Mouse (Mus musculus): ENCODE results near the gene Cacnb3. TPM values are rescaled to one million over a fixed set of nuclear protein-coding genes. Genes with fewer than 3 reads are reported as not detected.
A peak's percentile ranks its signal among the peaks of the same experiment; 100 is the strongest.

Cacnb3 gene
- polyA plus RNA-seq, 1 experiment from 2014 or later: 48.2 TPM

DNA sequence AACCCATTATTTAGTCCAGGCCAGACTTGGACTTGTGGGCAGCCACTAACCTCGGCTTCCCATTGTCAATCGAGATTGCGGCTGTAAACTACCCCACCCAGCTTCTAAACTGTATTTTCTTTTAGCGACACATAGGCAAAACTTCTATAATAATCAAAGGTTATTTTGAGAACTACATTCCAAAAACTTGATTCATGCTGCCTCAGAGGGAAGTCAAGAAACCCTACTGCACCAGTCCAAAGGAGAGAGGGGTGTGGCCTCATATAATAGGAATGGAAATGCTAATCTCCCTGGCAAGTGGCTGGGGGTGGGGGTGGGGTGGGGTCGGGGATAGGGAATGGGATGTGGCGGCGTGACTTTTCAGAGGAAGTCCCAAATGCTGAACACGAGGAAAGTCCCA, 4.6 kb upstream of the Cacnb3 start:
- no peaks in the 10 kb centered on the region for H3K9me3 ChIP-seq (replicated peaks)
- no peak overlapping the region for H3K9ac ChIP-seq
- no peak overlapping the region for H3K4me2 ChIP-seq (replicated peaks)
- WGBS: 16% methylated on average over 8 of the region's 8 CpGs
- no peak overlapping the region for H3K27ac ChIP-seq (replicated peaks)
- peak; percentile 44; the same call in 1 of the 2 replicates for ATAC-seq (ENCODE audit: insufficient number of reproducible peaks, low FRiP score, low TSS enrichment, low read depth)
- H3K4me3 ChIP-seq (replicated peaks): no peak overlapping the region
- peaks cover 36% of the 10 kb centered on the region for H3K4me1 ChIP-seq
- H3K27me3 ChIP-seq: 0 out of 2 replicates have a peak, but pooled peaks cover 2% of the 10 kb centered on the region
- no peaks in the 10 kb centered on the region for H3K36me3 ChIP-seq

GRCm38 (mm10) chr15:98626487-98627212, 4.0 kb upstream of the Cacnb3 start:
- Histone ChIP-seq H3K9ac (no peak overlapping the region), H3K27me3 (0 out of 2 replicates have a peak, but pooled peaks cover 2% of the 10 kb centered on the region), H3K27ac (replicated peaks) (no peak overlapping the region), H3K9me3 (replicated peaks) (no peaks in the 10 kb centered on the region), H3K4me2 (replicated peaks) (no peak overlapping the region), H3K4me3 (replicated peaks) (no peak overlapping the region), H3K36me3 (no peaks in the 10 kb centered on the region), H3K4me1 (peaks cover 41% of the 10 kb centered on the region)
- no peak for ATAC-seq (ENCODE audit: insufficient number of reproducible peaks, low FRiP score, low TSS enrichment, low read depth)
- 61% methylated on average over 7 of the region's 7 CpGs for WGBS

DNA sequence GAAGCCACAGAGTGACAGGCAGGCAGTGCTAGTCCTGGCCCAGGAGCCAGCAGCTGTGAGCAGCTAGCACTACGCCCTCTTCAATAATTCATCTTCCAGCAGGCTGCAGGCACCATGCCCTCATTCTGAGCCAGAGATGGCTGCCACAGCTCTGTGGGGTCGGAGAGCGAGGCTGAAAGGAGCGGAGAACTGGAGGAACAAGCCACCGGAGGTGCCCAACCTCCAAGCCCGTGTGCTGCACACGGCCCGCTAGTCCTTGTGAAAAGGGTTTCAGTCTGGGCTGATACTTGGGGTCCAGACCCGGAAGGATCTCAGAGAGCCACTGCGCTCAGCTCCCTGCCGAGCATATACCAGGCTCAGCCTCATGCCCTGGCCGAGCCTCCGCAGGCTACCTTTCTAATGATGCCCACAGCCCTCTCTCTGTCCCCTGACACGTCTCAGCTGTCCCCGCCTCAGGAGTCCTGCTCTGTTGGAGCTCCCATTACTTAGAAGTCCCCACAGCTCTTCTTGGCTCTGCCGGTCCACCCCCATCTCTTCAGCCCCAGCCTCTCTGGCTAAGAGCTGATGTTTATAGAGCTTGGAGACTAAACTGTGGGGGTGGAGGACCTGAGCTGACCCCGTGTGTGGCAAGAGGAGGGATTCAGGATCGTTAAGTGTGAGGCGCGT, 1.9 kb upstream of the Cacnb3 start:
- Histone ChIP-seq H3K4me1 (peaks cover 56% of the 10 kb centered on the region), H3K27me3 (peaks cover 8% of the 10 kb centered on the region; the same call in 1 of the 2 replicates), H3K4me3 (replicated peaks) (0 out of 2 replicates have a peak overlapping the region, but pooled peaks have one; percentile 6), H3K9me3 (replicated peaks) (no peaks in the 10 kb centered on the region), H3K9ac (no peak overlapping the region), H3K4me2 (replicated peaks) (peak overlapping the region; percentile 27), H3K36me3 (no peaks in the 10 kb centered on the region), H3K27ac (replicated peaks) (no peak overlapping the region)
- 12% methylated on average over 20 of the region's 20 CpGs for WGBS
- no peak for ATAC-seq (ENCODE audit: insufficient number of reproducible peaks, low FRiP score, low TSS enrichment, low read depth)

DNA sequence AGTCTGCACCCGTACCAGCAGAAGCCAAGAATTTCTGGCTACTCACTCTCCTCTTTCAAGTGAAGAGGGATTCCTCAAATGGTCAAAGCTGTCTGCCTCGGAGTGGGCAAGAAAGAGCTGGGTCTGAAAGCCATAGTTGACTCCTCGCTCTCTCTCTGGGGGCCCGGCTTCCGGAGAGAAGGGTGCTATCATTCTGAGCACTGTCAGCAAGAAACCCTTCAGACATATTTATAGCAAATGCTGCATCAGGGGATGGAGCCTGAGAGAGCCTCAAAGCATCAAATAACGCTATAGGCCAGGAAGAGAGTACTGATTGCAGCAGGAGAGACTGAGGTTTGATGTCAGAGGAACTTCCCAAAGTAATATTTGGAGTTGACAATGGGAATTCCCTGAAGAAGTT, 1.2 kb upstream of the Cacnb3 start:
- H3K4me2 ChIP-seq (replicated peaks): no peak overlapping the region
- peaks cover 63% of the 10 kb centered on the region for H3K4me1 ChIP-seq
- H3K9me3 ChIP-seq (replicated peaks): no peaks in the 10 kb centered on the region
- ATAC-seq (ENCODE audit: insufficient number of reproducible peaks, low FRiP score, low TSS enrichment, low read depth): no peak
- H3K27ac ChIP-seq (replicated peaks): no peak overlapping the region
- H3K27me3 ChIP-seq: peaks cover 8% of the 10 kb centered on the region; the same call in 1 of the 2 replicates
- 52% methylated on average over 6 of the region's 6 CpGs for WGBS
- H3K36me3 ChIP-seq: no peaks in the 10 kb centered on the region
- no peak overlapping the region for H3K4me3 ChIP-seq (replicated peaks)
- H3K9ac ChIP-seq: no peak overlapping the region

- Histone ChIP-seq H3K9ac (0 out of 2 replicates have a peak overlapping the region, but pooled peaks have one; percentile 15), H3K4me2 (replicated peaks) (peak overlapping the region; percentile 87), H3K27ac (replicated peaks) (peak overlapping the region; percentile 75; the same call in 1 of the 2 replicates), H3K4me3 (replicated peaks) (peak overlapping the region; percentile 75), H3K36me3 (no peaks in the 10 kb centered on the region), H3K4me1 (peaks cover 72% of the 10 kb centered on the region), H3K27me3 (peaks cover 8% of the 10 kb centered on the region; the same call in 1 of the 2 replicates), H3K9me3 (replicated peaks) (no peaks in the 10 kb centered on the region)
- WGBS: under 1% methylated on average over 18 of the region's 18 CpGs
- ATAC-seq (ENCODE audit: insufficient number of reproducible peaks, low FRiP score, low TSS enrichment, low read depth): 0 out of 2 replicates have a peak, but pooled peaks have one; percentile 7
These were observed 853 bp downstream of the Cacnb3 start for GRCm38 (mm10) chr15:98631493-98631892.

DNA sequence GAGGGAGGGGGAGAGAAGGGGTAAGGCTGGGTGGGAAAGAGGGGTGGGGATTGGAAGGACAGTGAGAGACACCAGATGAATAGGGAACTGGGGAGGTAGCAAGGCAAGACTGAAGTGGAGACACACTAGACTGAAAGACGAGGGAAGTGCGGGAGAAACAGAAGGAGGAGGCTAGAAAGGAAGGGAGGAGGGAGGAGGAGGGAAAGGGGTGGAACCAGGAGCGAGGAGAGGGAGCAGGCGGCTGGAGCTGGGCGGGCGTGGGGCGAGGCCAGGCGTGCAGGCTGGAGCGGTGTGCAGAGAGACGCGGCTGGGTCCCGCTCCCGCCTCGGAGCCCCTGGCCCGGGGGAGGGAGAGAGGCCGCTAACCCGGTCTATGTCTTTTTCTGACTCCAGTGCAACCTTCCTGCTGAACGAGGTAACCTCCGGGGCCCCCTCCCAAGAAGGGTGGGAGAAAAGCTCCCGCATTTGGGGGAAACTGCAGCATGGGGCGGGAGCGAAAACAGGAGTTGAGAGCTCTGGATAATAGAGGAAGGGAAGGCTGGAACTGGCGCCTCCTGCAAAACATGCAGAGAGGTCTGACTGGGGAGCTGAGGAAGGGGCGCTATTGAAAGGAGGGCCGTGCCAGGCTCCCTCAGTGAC, 1.6 kb downstream of the Cacnb3 start:
- ATAC-seq (ENCODE audit: insufficient number of reproducible peaks, low FRiP score, low TSS enrichment, low read depth): peak; percentile 85
- Histone ChIP-seq H3K4me2 (replicated peaks) (peak overlapping the region; percentile 87), H3K9me3 (replicated peaks) (no peaks in the 10 kb centered on the region), H3K27me3 (peaks cover 8% of the 10 kb centered on the region; the same call in 1 of the 2 replicates), H3K27ac (replicated peaks) (peak overlapping the region; percentile 75), H3K9ac (peak overlapping the region; percentile 40), H3K4me3 (replicated peaks) (peak overlapping the region; percentile 75), H3K36me3 (no peaks in the 10 kb centered on the region), H3K4me1 (peaks cover 75% of the 10 kb centered on the region)
- WGBS: under 1% methylated on average over 25 of the region's 25 CpGs

- Histone ChIP-seq H3K9me3 (replicated peaks) (no peaks in the 10 kb centered on the region), H3K4me1 (peaks cover 76% of the 10 kb centered on the region), H3K36me3 (no peaks in the 10 kb centered on the region), H3K9ac (peak overlapping the region; percentile 40), H3K27ac (replicated peaks) (peak overlapping the region; percentile 75; the same call in 1 of the 2 replicates), H3K4me3 (replicated peaks) (peak overlapping the region; percentile 75), H3K4me2 (replicated peaks) (peak overlapping the region; percentile 87), H3K27me3 (peaks cover 8% of the 10 kb centered on the region; the same call in 1 of the 2 replicates)
- ATAC-seq (ENCODE audit: insufficient number of reproducible peaks, low FRiP score, low TSS enrichment, low read depth): no peak
- 7% methylated on average over 4 of the region's 4 CpGs for WGBS
These were observed 2.3 kb downstream of the Cacnb3 start for GRCm38 (mm10) chr15:98632921-98633320.

DNA sequence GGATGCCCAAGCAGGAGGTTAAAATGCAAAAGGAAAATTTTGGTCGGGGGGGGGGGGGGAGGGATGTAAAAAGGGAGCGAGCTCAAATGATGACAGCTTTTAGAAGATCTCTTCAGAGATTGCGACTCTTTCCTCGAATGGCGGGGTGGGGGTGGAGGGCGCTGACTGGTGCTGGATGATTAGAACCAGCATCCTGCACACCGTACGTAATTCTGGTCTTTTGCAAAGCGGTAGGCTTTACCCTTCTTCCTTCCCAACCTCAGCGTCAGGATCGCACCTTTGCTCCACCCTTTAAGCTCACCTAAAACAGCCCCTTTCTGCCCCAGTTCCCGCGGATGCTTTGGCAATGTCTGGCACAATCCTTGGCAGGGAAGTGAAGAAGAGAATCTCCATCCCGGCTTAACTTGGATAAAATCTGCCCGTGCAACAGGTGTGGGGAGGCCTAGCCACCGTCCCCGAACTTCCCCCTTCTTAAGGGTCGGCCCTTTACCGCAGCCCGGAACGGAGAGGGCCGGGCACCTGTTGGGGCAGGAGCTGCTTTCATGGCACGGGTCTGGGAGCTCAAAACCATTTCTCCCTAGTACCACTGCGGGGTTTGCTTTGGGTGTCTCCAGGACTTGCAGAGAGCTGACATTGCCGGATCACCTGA, 3.3 kb downstream of the Cacnb3 start:
- WGBS: under 1% methylated on average over 25 of the region's 25 CpGs
- peaks cover 8% of the 10 kb centered on the region; the same call in 1 of the 2 replicates for H3K27me3 ChIP-seq
- peaks cover 66% of the 10 kb centered on the region for H3K4me1 ChIP-seq

GRCm38 (mm10) chr15:98634541-98635081, 4.0 kb downstream of the Cacnb3 start:
- Histone ChIP-seq H3K9ac (peak overlapping the region; percentile 71), H3K36me3 (peaks cover 5% of the 10 kb centered on the region; the same call in 1 of the 2 replicates), H3K27me3 (peaks cover 8% of the 10 kb centered on the region; the same call in 1 of the 2 replicates), H3K27ac (replicated peaks) (peak overlapping the region; percentile 89), H3K4me2 (replicated peaks) (peak overlapping the region; percentile 87), H3K4me3 (replicated peaks) (peak overlapping the region; percentile 75), H3K9me3 (replicated peaks) (no peaks in the 10 kb centered on the region), H3K4me1 (peaks cover 61% of the 10 kb centered on the region)
- WGBS: 1% methylated on average over 50 of the region's 65 CpGs
- ATAC-seq (ENCODE audit: insufficient number of reproducible peaks, low FRiP score, low TSS enrichment, low read depth): peak; percentile 76

More for the DNA sequence above, 3.3 kb downstream of the Cacnb3 start:
- Histone ChIP-seq H3K4me3 (replicated peaks) (peak overlapping the region; percentile 75), H3K9ac (peak overlapping the region; percentile 71), H3K27ac (replicated peaks) (peak overlapping the region; percentile 89), H3K36me3 (no peaks in the 10 kb centered on the region), H3K4me2 (replicated peaks) (peak overlapping the region; percentile 87), H3K9me3 (replicated peaks) (no peaks in the 10 kb centered on the region)
- no peak for ATAC-seq (ENCODE audit: insufficient number of reproducible peaks, low FRiP score, low TSS enrichment, low read depth)

GRCm38 (mm10) chr15:98635291-98635841, 4.7 kb downstream of the Cacnb3 start:
- peak overlapping the region; percentile 89; the same call in 1 of the 2 replicates for H3K27ac ChIP-seq (replicated peaks)
- no peaks in the 10 kb centered on the region for H3K9me3 ChIP-seq (replicated peaks)
- WGBS: 1% methylated on average over 21 of the region's 21 CpGs
- ATAC-seq (ENCODE audit: insufficient number of reproducible peaks, low FRiP score, low TSS enrichment, low read depth): no peak
- H3K27me3 ChIP-seq: peaks cover 6% of the 10 kb centered on the region; the same call in 1 of the 2 replicates
- peaks cover 12% of the 10 kb centered on the region; the same call in 1 of the 2 replicates for H3K36me3 ChIP-seq
- H3K9ac ChIP-seq: peak overlapping the region; percentile 71
- peak overlapping the region; percentile 75 for H3K4me3 ChIP-seq (replicated peaks)
- H3K4me2 ChIP-seq (replicated peaks): peak overlapping the region; percentile 87
- peaks cover 61% of the 10 kb centered on the region for H3K4me1 ChIP-seq
